Mouse (Mus musculus) midbrain, embryonic 14.5 days (tissue): ENCODE data around the gene Pkd1l2. TPM values are rescaled to one million over a fixed set of nuclear protein-coding genes. Genes with fewer than 3 reads are reported as not detected.

Experiments used
- ATAC-seq: fragments of 200-750 bp; cut with Nextera tagmentation; 2 replicates; pipeline ENCODE4 v1.8.0; 2017; ENCODE audit warnings: moderate number of reproducible peaks, moderate library complexity; ENCODE audit not compliant: low FRiP score, low TSS enrichment
- DNase-seq: peaks from one replicate; pipeline ENCODE4 v3.0.0-alpha.2; 2015
- H3K27ac ChIP-seq: fragments of 300-500 bp; sonication (generic); replicated peaks from 2 replicates; pipeline ENCODE4 v1.5.1; 2014; ENCODE audit warnings: mild to moderate bottlenecking, low read depth, low read length, moderate library complexity
- H3K27me3 ChIP-seq: fragments of 300-500 bp; sonication (generic); 2 replicates; pipeline ENCODE4 v1.6.1; 2014; ENCODE audit warnings: low read length, control low read depth, mixed read lengths; ENCODE audit not compliant: control insufficient read depth, insufficient read depth
- H3K36me3 ChIP-seq: fragments of 300-500 bp; sonication (generic); 2 replicates; pipeline ENCODE4 v1.6.1; 2014; ENCODE audit warnings: low read length, control low read depth; ENCODE audit not compliant: control insufficient read depth, insufficient read depth
- H3K4me1 ChIP-seq: fragments of 300-500 bp; sonication (generic); 2 replicates; pipeline ENCODE4 v1.6.1; 2014; ENCODE audit warnings: mild to moderate bottlenecking, antibody characterized with exemption, low read length, control low read depth; ENCODE audit not compliant: control insufficient read depth, insufficient read depth
- H3K4me2 ChIP-seq: fragments of 300-500 bp; sonication (generic); 2 replicates; pipeline ENCODE4 v1.6.1; 2014; ENCODE audit warnings: mild to moderate bottlenecking, low read length, moderate library complexity
- H3K4me3 ChIP-seq: fragments of 300-500 bp; sonication (generic); replicated peaks from 2 replicates; pipeline ENCODE4 v1.5.1; 2014; ENCODE audit warnings: low read depth, low read length
- H3K9ac ChIP-seq: fragments of 300-500 bp; sonication (generic); replicated peaks from 2 replicates; pipeline ENCODE4 v1.6.1; 2014; ENCODE audit warnings: mild to moderate bottlenecking, low read length, moderate library complexity
- H3K9me3 ChIP-seq: fragments of 300-500 bp; sonication (generic); 2 replicates; pipeline ENCODE4 v1.6.1; 2016; ENCODE audit warnings: low read length, control low read depth, mixed read lengths; ENCODE audit not compliant: control insufficient read depth
- WGBS: fragments of 180-500 bp; shearing (Covaris S2); extraction: QIAGEN DNeasy Blood & Tissue Kit; methylation state at CpG from one replicate; pipeline ENCODE4 v1.1.7; 2014; 5-methylcytosine and 5-hydroxymethylcytosine counted together
- polyA plus RNA-seq: library from polyadenylated mRNA; unstranded; fragments of >200 nt; fragmentation: Nextera tagmentation; extraction: Ambion mirVana; gene quantifications from 2 replicates; pipeline ENCODE4 v1.2.1, GENCODE M21; 2014

Gene Pkd1l2
- polyA plus RNA-seq, 1 experiment from 2014 or later = 0.12 TPM

DNA sequence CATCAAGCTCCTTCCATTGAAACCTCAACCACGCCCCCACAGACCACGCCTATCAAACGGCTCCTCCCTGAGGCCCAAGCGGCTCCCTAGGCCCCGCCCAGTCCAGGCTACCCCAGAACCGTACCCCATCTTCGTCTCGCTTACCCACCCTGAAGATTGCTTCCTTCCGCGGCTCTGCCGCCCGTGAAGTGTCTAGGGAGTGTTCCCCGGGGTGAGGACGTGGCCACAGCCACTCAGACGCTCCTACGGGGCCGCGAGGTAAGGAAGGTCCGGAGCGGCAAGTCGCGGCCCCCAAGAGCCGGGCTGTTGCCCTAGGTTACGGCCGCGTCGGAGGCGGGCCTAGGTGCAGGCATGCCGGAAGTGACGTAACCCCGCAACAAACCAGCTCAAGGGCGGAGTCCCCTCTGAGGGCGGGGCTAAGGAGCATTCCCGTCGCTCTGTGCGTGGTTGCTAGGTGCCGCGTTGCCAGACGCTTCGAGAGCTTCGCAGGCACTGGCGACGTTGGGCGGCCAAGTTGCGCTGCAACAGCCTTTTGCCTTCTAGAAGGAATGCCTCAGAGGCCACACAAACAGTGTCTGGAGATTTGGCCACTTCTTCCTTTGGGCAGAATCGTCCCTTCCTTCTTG lies 103.5 kb downstream of the Pkd1l2 start, which contains the start of gene 1700030J22Rik:
Gene 1700030J22Rik, minus strand, starts transcription at position 329 of the 626 bp plus-strand sequence.
- H3K27ac ChIP-seq = peak within 1 kb of the TSS; percentile 52
- ATAC-seq = peak; percentile 98

DNA sequence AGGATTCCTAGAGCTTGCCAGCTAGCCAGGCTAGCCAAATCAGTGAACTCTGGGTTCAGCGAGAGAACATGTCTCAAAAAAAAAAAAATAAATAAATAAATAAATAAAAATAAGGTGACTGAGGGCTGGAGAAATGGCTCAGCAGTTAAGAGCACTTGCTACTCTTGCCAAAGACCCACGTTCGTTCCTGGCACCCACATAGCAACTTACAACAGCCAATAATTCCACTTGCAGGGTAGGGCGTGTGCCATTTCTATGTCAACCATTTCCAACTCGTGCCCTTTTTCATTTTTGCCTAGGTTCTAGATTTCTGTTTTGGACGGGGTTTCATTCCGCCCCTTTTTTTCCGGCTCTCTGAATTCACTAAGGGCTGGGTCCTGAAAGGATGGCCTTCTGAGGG lies 104.2 kb downstream of the Pkd1l2 start:
- Histone ChIP-seq H3K4me3 (peak overlapping the region; percentile 77), H3K9me3 (no peaks in the 10 kb centered on the region), H3K4me1 (peaks cover 7% of the 10 kb centered on the region), H3K27ac (peak overlapping the region; percentile 52; the same call in 1 of the 2 replicates), H3K36me3 (peaks cover 3% of the 10 kb centered on the region; the same call in 1 of the 2 replicates), H3K27me3 (no peaks in the 10 kb centered on the region), H3K4me2 (peak overlapping the region; percentile 77), H3K9ac (peak overlapping the region; percentile 50; the same call in 1 of the 2 replicates)
- 33% methylated on average over 8 of the region's 8 CpGs for WGBS
- no peak for DNase-seq
- no peak for ATAC-seq

More for the DNA sequence above, 103.5 kb downstream of the Pkd1l2 start, which contains the start of gene 1700030J22Rik:
- Histone ChIP-seq H3K36me3 (peaks cover 8% of the 10 kb centered on the region), H3K27me3 (no peaks in the 10 kb centered on the region), H3K4me1 (peaks cover 7% of the 10 kb centered on the region), H3K9ac (peak within 1 kb of the TSS; percentile 50; the same call in 1 of the 2 replicates), H3K4me2 (peak within 1 kb of the TSS; percentile 77), H3K9me3 (no peaks in the 10 kb centered on the region), H3K4me3 (peak within 1 kb of the TSS; percentile 77)
- under 1% methylated on average over 46 of the region's 46 CpGs for WGBS
- peak; percentile 100 for DNase-seq

DNA sequence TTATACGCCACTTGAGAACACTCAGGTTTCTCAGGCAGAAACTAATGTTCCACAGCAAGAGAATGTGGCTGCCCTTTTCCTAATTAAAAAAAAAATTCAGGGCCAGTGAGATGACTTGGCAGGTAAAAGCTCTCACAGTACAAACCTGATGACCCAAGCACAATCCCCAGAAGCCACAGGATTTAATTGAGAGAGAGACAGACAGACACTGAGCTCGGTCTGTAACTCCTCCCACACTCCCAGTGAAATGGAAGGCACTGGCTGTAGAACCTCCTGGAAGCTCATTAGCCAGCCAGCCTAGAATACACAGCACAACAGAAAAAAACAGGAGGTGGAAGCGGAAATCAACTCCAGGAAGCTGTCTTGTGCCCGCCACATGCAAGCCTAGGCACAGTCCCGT lies 106.6 kb downstream of the Pkd1l2 start:
- WGBS = 73% methylated on average over 5 of the region's 5 CpGs

DNA sequence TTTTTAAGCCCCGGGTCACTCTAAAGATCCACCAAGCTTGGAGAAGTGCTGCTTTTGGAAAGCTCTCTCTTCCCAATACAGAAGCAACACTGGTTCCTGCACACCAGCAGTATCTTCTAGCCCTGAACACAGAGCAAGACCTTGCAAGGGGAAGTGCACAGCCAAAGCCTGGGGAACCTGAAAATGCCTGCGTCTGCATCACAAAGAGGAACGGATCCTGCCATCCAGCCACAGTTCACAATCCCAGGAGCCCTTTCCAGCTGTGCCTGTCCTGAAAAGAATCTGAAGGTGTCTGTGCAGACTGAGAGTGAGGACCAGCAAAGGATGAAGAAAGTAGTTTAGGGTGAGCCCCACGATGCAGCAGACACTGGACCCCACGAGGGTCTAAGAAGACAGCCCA lies 107.2 kb downstream of the Pkd1l2 start:
- 32% methylated on average over 5 of the region's 5 CpGs for WGBS
- no peak for ATAC-seq
- Histone ChIP-seq H3K9ac (no peak overlapping the region; the same call in 1 of the 2 replicates), H3K4me2 (no peak overlapping the region), H3K9me3 (no peaks in the 10 kb centered on the region), H3K27me3 (no peaks in the 10 kb centered on the region), H3K4me1 (peaks cover 7% of the 10 kb centered on the region), H3K27ac (no peak overlapping the region), H3K36me3 (0 out of 2 replicates have a peak, but pooled peaks cover 8% of the 10 kb centered on the region), H3K4me3 (no peak overlapping the region)
- DNase-seq = no peak

More for the DNA sequence above, 106.6 kb downstream of the Pkd1l2 start:
- DNase-seq (no peak), ATAC-seq (no peak)
- Histone ChIP-seq H3K9ac (no peak overlapping the region), H3K4me1 (peaks cover 7% of the 10 kb centered on the region), H3K9me3 (no peaks in the 10 kb centered on the region), H3K27me3 (no peaks in the 10 kb centered on the region), H3K4me2 (no peak overlapping the region), H3K36me3 (0 out of 2 replicates have a peak, but pooled peaks cover 8% of the 10 kb centered on the region), H3K27ac (no peak overlapping the region), H3K4me3 (no peak overlapping the region)

DNA sequence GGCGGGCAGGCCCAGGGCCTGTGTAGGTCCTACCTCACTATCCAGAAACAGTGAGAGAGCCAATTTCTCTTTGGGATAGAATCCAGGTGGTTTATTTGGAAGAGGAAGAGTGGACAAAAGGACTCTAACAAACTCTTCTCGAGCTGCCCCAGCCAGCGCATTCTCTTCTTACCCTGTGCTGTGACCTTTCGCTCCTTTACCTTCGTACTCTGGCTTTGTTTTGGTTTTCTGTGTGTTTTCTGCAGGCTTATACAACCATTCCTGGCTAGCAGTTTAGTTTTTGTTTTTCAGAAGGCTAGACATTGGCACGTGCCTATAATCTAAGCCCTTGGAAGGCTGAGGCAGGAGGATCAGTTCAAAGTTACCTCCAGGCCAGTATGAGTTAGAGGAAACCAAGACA lies 112.7 kb downstream of the Pkd1l2 start:
- 0 out of 2 replicates have a peak, but pooled peaks cover 8% of the 10 kb centered on the region for H3K36me3 ChIP-seq
- H3K4me3 ChIP-seq = no peak overlapping the region
- DNase-seq (no peak), ATAC-seq (no peak)
- no peak overlapping the region for H3K4me2 ChIP-seq
- no peaks in the 10 kb centered on the region for H3K27me3 ChIP-seq
- H3K4me1 ChIP-seq = no peaks in the 10 kb centered on the region
- H3K27ac ChIP-seq = no peak overlapping the region
- 85% methylated on average over 6 of the region's 6 CpGs for WGBS
- H3K9ac ChIP-seq = no peak overlapping the region
- no peaks in the 10 kb centered on the region for H3K9me3 ChIP-seq

DNA sequence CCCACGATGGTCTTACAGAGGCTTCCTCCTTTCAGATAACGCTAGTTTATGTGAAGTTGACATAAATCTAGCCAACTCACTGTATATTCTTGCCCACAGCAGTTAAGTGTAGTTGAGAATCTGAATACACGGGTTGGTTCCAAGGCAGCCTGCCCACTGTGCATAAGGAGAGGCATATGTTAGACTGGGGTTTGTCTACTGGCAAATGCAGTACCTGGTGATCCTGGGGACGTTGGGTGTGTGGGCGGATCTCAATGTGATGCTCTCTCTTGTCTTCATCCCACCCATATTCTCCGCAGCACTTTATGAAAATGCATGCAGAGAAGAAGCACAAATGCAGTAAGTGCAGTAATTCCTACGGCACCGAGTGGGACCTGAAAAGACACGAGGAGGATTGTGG lies 127.8 kb downstream of the Pkd1l2 start:
- no peaks in the 10 kb centered on the region for H3K9me3 ChIP-seq
- WGBS = 92% methylated on average over 9 of the region's 9 CpGs
- H3K36me3 ChIP-seq = peaks cover 64% of the 10 kb centered on the region

DNA sequence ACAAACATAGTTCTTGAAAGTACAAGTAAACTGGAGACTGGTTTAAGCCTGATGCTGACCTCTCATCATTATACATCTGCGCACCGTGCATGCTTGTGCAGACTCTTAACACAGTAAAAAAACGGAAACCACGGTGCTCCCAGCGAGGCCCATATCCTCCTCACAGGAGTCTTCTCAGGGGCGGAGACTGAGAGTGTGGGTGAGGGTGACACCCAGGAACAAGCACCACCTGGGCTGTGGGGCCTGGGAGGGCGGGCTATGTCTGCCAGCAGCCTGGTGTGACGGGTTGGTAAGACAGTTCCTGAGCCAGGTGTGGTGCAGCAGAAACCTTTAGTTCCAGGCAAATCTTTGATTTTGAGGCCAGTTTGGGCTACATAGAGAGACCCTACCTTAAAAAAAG lies 129.8 kb downstream of the Pkd1l2 start:
- DNase-seq = no peak
- no peak overlapping the region for H3K9ac ChIP-seq
- H3K27ac ChIP-seq = no peak overlapping the region
- peaks cover 45% of the 10 kb centered on the region for H3K36me3 ChIP-seq
- H3K4me3 ChIP-seq = no peak overlapping the region
- no peaks in the 10 kb centered on the region for H3K27me3 ChIP-seq
- H3K9me3 ChIP-seq = no peaks in the 10 kb centered on the region
- H3K4me2 ChIP-seq = no peak overlapping the region
- no peak for ATAC-seq
- H3K4me1 ChIP-seq = no peaks in the 10 kb centered on the region
- 95% methylated on average over 8 of the region's 8 CpGs for WGBS

More for the DNA sequence above, 127.8 kb downstream of the Pkd1l2 start:
- no peak for ATAC-seq
- Histone ChIP-seq H3K4me3 (no peak overlapping the region), H3K4me2 (no peak overlapping the region), H3K27me3 (no peaks in the 10 kb centered on the region), H3K9ac (no peak overlapping the region), H3K27ac (no peak overlapping the region), H3K4me1 (no peaks in the 10 kb centered on the region)
- DNase-seq = no peak

DNA sequence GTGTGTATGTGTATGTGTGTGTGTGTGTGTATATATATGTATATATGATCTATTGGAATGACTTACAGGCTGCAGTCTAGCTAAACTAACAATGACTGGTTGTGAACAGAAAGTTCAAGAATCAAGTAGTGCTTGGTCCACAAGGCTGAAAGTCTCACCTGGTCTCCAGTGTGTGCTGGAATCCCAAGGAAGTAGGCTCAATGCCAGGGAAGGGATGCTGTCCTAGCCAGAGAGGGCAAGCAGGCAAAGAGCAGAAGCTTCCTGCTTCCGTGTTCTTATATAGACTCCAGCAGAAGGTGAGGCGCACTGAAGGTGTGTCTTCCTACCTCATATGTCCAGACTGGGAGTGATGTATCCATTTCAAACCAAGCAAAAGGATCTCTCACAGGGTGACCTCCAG lies 130.5 kb downstream of the Pkd1l2 start:
- peaks cover 39% of the 10 kb centered on the region for H3K36me3 ChIP-seq
- no peak for ATAC-seq
- no peaks in the 10 kb centered on the region for H3K4me1 ChIP-seq
- WGBS = 96% methylated on average over 2 of the region's 2 CpGs
- H3K9ac ChIP-seq = no peak overlapping the region
- no peak overlapping the region for H3K4me2 ChIP-seq
- H3K27ac ChIP-seq = no peak overlapping the region
- H3K9me3 ChIP-seq = no peaks in the 10 kb centered on the region
- no peak overlapping the region for H3K4me3 ChIP-seq
- H3K27me3 ChIP-seq = no peaks in the 10 kb centered on the region
- no peak for DNase-seq

DNA sequence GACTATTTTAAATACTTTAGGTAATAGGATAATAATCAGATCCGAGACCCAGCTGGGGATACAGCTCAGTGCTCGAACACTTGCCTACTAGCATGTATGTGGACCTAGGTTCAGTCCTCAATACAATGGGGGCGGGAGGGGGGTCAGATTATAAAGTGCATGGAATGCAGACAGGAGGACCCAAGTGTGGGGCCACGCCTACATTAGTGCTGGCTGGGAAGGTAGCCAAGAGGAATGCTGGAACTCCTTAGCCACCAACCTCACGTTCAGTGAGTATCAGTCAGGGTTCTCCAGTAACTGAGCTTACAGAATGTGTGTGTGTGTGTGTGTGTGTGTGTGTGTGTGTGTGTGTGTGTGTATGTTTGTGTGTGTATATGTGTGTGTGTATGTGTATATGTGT lies 130.9 kb downstream of the Pkd1l2 start:
- ATAC-seq (no peak), DNase-seq (no peak)
- Histone ChIP-seq H3K4me2 (no peak overlapping the region), H3K4me1 (no peaks in the 10 kb centered on the region), H3K36me3 (peaks cover 34% of the 10 kb centered on the region), H3K9me3 (no peaks in the 10 kb centered on the region), H3K27me3 (no peaks in the 10 kb centered on the region), H3K4me3 (no peak overlapping the region), H3K27ac (no peak overlapping the region), H3K9ac (no peak overlapping the region)
- WGBS = 82% methylated on average over 5 of the region's 5 CpGs
